Mouse (Mus musculus): ENCODE measurements around the gene Zic2. TPM values are rescaled to one million over a fixed set of nuclear protein-coding genes. Genes with fewer than 3 reads are reported as not detected.

Gene Zic2
- total RNA-seq, 2 experiments from 2014 or later = 17.3 to 19.5 TPM

DNA sequence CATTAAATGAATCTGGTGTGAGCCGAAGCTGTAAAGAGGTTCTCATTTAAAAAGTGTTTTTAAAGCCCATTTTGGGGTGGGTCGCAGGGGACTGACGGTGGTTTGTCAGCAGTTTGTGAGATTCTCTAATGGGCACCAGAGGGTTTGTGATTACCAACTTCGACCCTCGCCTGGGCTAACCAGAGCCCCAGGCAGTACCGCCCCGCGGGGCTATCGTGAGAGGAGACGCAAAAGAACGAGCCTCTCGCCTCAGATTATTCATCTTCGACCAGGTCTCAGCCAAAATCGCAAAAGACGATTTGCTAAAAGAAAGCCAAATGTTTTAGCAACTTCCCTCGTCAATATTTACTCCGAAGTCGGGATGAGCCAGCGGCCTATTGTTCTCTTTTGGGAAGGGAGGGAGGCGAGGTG lies 2.0 kb downstream of the Zic2 start:
- no peak for DNase-seq

DNA sequence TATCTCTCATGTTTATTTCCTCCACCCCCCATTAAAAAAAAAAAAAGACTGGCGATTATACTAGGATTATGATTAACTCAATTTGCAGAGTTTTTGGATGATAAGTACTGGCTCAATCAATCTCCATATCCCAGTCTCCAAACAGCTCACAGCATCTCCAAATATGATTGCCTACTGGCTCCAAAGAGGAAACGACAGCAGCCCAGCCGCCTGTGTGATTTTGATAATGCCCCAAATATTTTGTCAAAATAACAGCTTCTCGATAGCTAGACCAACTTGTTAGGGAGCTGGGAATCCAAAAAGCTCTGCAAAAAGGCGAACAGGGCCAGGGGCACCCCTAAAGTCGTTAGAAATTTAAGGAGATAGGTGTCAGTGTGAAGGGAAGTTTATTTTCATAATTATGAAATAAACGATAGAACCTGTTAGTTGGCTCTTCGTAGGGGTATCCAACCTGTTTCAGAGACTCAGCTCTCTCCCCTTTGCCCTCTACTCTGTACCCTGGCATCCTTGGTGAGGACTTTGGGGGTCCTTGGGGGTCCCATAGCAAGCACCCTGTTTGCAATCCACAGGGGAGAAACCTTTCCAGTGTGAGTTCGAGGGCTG lies 2.8 kb downstream of the Zic2 start:
- no peak for DNase-seq

GRCm38 (mm10) chr14:122478574-122479011 lies 3.4 kb downstream of the Zic2 start:
- no peak for DNase-seq

- no peak for DNase-seq
Observed at GRCm38 (mm10) chr14:122479461-122480109, 4.3 kb downstream of the Zic2 start.

- no peak for DNase-seq
Observed at GRCm38 (mm10) chr14:122480355-122480754, 5.1 kb downstream of the Zic2 start.

GRCm38 (mm10) chr14:122481181-122481580 lies 5.9 kb downstream of the Zic2 start:
- DNase-seq = no peak

DNA sequence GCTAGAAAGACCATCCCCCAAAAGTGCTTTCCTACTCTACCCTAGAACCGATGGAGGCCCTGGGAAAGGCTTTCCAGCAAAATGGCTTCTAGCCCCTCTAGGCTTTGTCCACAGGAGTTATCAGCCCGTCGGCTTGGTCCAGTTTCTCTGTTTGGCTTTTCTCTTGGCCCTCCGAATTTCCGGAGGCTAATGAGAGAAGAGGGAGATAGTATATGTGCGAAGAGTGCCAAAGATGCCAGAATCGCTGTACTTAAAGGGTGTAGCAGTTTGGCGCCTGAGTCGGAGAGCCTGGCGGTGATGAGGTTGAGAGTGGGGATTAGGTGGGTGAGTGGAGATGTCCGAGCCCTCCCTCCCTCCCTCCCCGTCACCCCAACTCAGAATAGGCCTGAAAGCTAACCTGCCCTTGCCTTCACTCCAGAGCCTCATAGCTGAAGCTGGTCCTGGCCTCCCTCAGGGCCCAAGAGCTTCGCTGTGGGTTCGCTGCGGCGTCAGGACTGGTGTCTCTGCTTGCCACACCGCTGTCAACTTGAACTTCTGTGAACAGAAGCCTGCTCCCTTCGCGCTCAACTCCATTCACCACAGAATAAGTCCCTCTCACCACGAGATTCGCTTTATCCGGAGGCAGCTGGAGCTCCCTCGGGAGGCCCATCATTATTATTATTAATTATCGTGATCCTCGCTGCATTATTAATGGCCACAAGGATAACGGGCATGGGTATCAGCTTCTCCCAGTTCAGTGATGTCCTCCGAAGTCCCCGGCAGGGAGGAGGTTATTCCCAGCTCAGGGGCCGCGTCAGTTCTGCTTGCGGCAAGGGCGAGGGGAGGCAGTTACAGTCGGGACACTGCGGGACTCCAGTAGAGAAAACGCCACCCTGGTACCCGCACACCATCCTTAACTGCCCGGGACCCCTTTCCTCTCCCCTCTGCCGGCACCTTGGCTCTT lies 7.1 kb downstream of the Zic2 start:
- no peak for DNase-seq

GRCm38 (mm10) chr14:122483024-122483385 lies 7.8 kb downstream of the Zic2 start:
- no peak for DNase-seq

DNA sequence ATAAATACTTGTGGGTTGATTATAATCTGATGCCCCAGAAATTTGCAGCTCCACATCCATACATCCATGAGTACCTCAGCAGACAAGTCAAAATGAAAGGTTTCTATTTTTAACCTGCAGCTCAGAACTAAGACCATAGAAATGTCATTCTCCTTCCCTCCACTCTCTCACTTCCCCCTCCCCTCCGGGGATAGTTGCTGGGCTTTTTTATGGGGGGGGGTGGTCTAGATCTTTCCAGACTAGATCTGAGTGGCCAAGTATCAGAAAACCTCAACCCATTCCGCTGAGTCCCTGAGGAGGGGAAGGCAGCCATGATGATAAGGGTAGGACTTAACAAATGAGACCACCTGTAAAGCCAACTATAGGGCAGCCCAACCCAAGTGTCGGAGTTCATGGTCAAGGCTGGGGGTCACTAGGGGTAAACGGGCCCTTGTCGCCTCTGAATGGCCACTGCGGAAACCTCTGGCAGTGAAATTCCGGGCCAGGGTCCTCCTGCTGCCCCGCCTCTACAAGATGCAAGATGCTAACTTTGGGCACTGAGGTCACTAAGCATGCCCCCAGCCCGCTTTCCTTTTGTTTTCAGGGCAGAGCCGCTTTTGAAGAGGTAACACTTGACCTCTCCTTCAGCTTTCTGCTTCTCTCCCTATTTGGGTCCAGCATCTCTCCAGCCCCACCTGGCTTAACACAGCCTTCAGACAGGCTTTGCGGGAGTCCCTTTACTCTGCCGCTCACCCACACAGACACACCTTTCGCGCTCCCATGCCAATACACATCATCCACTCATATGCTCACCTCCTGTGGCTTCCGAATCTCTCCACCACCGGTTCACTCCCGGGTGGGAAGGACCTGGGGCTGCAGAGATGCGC lies 8.6 kb downstream of the Zic2 start:
- DNase-seq = no peak

- no peak for DNase-seq
Observed at GRCm38 (mm10) chr14:122484458-122484843, 9.2 kb downstream of the Zic2 start.

GRCm38 (mm10) chr14:122484844-122485551 lies 9.8 kb downstream of the Zic2 start:
- DNase-seq = no peak

DNA sequence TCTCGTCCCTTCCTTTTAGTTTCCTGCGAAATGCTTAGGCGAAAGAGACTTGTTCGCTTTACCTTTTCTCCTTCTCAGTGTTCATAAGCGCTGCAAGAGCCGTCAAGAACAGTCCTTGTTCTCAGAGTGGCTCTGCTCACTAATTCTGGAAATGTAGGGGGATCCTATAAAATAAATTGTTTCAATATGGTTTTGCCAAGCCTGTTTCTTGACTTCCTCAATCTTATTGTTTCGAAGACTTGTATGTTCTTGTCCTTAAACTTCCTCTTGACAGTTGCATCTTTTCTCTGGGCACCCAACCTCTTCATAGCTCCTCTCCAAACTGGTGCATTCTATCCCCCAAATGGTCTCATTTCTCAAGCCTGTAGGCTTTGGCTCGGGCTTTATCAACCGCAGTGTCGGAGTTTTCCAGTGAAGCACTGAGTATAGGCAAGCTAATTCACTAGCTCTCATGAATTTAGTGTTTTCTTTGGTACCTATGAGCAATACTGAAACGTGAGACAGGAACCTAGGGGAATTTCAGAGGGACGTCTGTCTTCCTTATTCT lies 10.5 kb downstream of the Zic2 start:
- no peak for DNase-seq

GRCm38 (mm10) chr14:122486611-122487010 lies 11.4 kb downstream of the Zic2 start:
- DNase-seq = no peak

- DNase-seq = no peak
Observed at GRCm38 (mm10) chr14:122487366-122487765, 12.1 kb downstream of the Zic2 start.

- DNase-seq = no peak
Observed at GRCm38 (mm10) chr14:122489041-122489440, 13.8 kb downstream of the Zic2 start.

GRCm38 (mm10) chr14:122489686-122490414 lies 14.6 kb downstream of the Zic2 start:
- no peak for DNase-seq

DNA sequence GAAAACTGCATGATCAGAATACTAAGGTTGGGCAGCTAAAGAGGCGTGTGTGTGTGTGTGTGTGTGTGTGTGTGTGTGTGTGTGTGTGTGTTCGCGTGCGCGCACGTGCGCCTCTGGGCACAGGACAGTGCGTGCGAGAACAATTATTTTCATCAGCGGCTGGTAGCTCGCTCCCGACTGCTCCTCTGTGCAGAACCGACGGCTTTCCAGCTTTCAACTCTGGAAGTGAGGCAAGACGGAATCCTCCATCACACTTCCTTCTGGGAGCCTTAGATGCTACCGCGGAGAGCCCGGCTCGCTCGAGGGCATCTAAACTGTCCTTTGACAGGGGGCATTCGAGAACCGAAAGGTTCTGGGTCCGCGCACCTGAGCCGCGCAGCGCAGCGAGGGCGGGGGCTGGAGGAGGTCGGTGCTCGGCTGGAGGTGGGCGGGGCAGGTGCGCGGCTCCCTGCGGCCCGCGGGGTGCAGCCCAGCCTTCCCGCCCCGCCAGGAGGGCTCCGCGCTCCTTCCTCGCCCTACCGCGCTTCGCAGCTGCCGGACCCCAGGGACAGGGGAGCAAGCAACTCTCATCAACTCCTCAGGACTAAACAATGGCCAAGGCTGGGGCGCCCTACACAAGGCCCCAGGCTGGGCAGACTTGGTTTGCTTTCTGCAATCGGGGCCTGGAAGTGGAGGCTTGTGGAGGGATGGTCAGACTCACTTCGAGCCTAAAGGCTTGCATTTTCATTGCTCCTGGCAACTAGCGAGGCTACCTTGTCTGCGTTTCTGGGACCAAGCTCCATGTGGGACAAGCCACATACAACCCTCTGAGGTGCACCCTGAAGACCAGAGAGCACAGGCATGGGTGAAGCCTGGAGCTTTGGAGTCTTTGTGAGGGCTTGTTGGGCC lies 15.4 kb downstream of the Zic2 start, which contains the start of gene Gm10837:
TSS of gene Gm10837 (plus strand) at position 146 of the 888 bp plus-strand sequence.
- no peak for DNase-seq

DNA sequence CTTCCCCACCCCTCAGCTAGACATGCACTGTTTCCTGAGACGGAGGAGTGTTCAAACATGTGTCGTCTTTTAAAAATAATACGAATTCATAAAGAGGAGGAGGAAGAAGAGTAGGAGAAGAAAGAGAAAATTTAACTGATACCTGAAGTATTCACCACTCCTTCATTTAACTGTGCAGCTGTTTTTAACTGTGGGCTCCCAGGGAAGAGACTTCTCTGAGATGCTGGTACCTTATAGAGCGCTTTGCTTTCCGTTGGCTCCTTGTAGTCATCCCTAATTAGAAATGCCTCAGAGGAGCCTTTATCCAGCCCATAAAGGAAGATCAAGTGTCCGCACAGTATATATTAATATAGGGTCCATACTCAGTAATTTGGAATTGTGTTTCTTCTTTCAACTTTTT lies 16.3 kb downstream of the Zic2 start:
- no peak for DNase-seq

DNA sequence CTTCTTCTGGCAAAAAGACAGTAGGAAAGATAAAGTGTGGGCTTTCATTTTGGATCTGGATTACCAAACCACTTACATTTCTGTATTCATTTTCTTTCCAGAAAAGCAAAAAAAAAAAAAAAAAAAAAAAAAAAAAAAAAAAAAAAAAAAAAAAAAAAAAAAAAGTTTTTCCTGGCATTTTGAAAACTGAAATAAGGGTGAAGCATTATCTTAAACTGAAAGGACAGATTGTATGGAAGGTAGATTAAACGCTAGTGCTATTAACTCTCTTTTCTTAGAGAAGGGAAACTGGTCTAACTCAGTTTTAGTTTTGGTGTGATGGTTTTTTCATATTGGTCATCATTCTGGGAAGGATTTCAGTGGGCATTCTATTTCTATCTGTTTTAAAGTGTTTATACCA lies 16.8 kb downstream of the Zic2 start:
- no peak for DNase-seq

GRCm38 (mm10) chr14:122509058-122509457 lies 33.8 kb downstream of the Zic2 start:
- DNase-seq = no peak
